Mouse (Mus musculus): ENCODE results near the gene Ehmt2.
A peak's percentile ranks its signal among the peaks of the same experiment; 100 is the strongest.

Gene Ehmt2

GRCm38 (mm10) chr17:34898160-34898586 lies at the start of gene Ehmt2, which contains the start of gene C2:
Gene Ehmt2, plus strand, starts transcription at chr17:34898469.
Gene C2, minus strand, starts transcription at chr17:34898265.
- peak; percentile 83 for DNase-seq

GRCm38 (mm10) chr17:34849722-34850516 lies 48.4 kb upstream of the Ehmt2 start, which contains the start of the genes Skiv2l and Nelfe:
Gene Skiv2l, minus strand, starts transcription at chr17:34850210.
Gene Nelfe, plus strand, starts transcription at chr17:34850391.
- DNase-seq = peak; percentile 98

- no peak for DNase-seq
These were observed 47.6 kb upstream of the Ehmt2 start for GRCm38 (mm10) chr17:34850517-34851125.

- DNase-seq = no peak
These were observed 44.8 kb upstream of the Ehmt2 start for GRCm38 (mm10) chr17:34853511-34853910.

- no peak for DNase-seq
These were observed 43.5 kb upstream of the Ehmt2 start for GRCm38 (mm10) chr17:34854761-34855160.

GRCm38 (mm10) chr17:34855825-34856224 lies 42.4 kb upstream of the Ehmt2 start:
- peak; percentile 71 for DNase-seq

- no peak for DNase-seq
These were observed 39.6 kb upstream of the Ehmt2 start for GRCm38 (mm10) chr17:34858670-34859069.

GRCm38 (mm10) chr17:34860514-34860913 lies 37.8 kb upstream of the Ehmt2 start:
- no peak for DNase-seq

GRCm38 (mm10) chr17:34861704-34862415 lies 36.4 kb upstream of the Ehmt2 start:
- peak; percentile 69 for DNase-seq

GRCm38 (mm10) chr17:34862416-34863081 lies 35.7 kb upstream of the Ehmt2 start, which contains the start of gene Cfb:
Gene Cfb, minus strand, starts transcription at chr17:34862518.
- no peak for DNase-seq

- DNase-seq = no peak
These were observed 32.3 kb upstream of the Ehmt2 start for GRCm38 (mm10) chr17:34865981-34866380.

GRCm38 (mm10) chr17:34874321-34874720 lies 23.9 kb upstream of the Ehmt2 start:
- no peak for DNase-seq

GRCm38 (mm10) chr17:34879336-34879879 lies 18.9 kb upstream of the Ehmt2 start, which contains the start of gene Zbtb12:
Gene Zbtb12, plus strand, starts transcription at chr17:34879483.
- DNase-seq = no peak

- no peak for DNase-seq
These were observed 17.1 kb upstream of the Ehmt2 start for GRCm38 (mm10) chr17:34881166-34881565.

- DNase-seq = no peak
These were observed 16.5 kb upstream of the Ehmt2 start, which contains the start of gene Gm20547 for GRCm38 (mm10) chr17:34881683-34882310. Gene Gm20547, minus strand, starts transcription at chr17:34882042.

- DNase-seq = no peak
These were observed 14.9 kb upstream of the Ehmt2 start for GRCm38 (mm10) chr17:34883332-34883731.

GRCm38 (mm10) chr17:34884704-34885103 lies 13.6 kb upstream of the Ehmt2 start:
- DNase-seq = no peak

- no peak for DNase-seq
These were observed 12.7 kb upstream of the Ehmt2 start for GRCm38 (mm10) chr17:34885615-34886014.

GRCm38 (mm10) chr17:34887942-34888341 lies 10.3 kb upstream of the Ehmt2 start:
- no peak for DNase-seq

GRCm38 (mm10) chr17:34890074-34890743 lies 8.1 kb upstream of the Ehmt2 start:
- no peak for DNase-seq

- no peak for DNase-seq
These were observed 6.9 kb upstream of the Ehmt2 start for GRCm38 (mm10) chr17:34891377-34891776.
